Comparison of ENCODE assay signal across 9 mouse cellular contexts in genomic region chr7:140821653-140822329, GRCm38 (mm10). TPM values are rescaled to one million over a fixed set of nuclear protein-coding genes. Genes with fewer than 3 reads are reported as not detected.
DNase-seq lines count a peak whose midpoint lies in the region; ATAC-seq and TF ChIP-seq lines count a peak whose summit lies in the region.
"Had no signal": no experiment of that assay in that cellular context is flagged by ENCODE, and none has a peak within 500 bp of the region (broad histone marks: within the 10 kb centered on the region; RNA-seq: fewer than 3 reads in every experiment).

Zfp941 (minus strand) TSS chr7:140822178.

- H3K4me2 ChIP-seq in heart, embryonic 12.5 days, result peak within 1 kb of the TSS; percentile 86
- peak within 1 kb of the TSS; percentile 71 for H3K4me2 ChIP-seq in liver, embryonic 13.5 days
- H3K4me2 ChIP-seq in neural tube, embryonic 14.5 days (ENCODE audit: low read depth, low read length), result peak within 1 kb of the TSS; percentile 60

- intact Hi-C loops in heart, postnatal 25 days (cut with DNase I), result no loop called here

- peak; percentile 53; the same call in 1 of the 2 replicates for ATAC-seq in heart, embryonic 12.5 days (ENCODE audit: insufficient number of reproducible peaks, low FRiP score)
- ATAC-seq in liver, embryonic 13.5 days (ENCODE audit: low read depth), result peak; percentile 74
- ATAC-seq in neural tube, embryonic 14.5 days (ENCODE audit: low read depth), result peak; percentile 93

- peak within 1 kb of the TSS; percentile 62 for H3K4me3 ChIP-seq in heart, embryonic 10.5 days
- H3K4me3 ChIP-seq in cortical plate, adult 2 months (ENCODE audit: insufficient read depth, low read length), result peak within 1 kb of the TSS; percentile 61
- H3K4me3 ChIP-seq in heart, embryonic 12.5 days, result peak within 1 kb of the TSS; percentile 54
- H3K4me3 ChIP-seq in liver, embryonic 13.5 days (replicated peaks), result peak within 1 kb of the TSS; percentile 52
- peak within 1 kb of the TSS; percentile 61 for H3K4me3 ChIP-seq in neural tube, embryonic 14.5 days (ENCODE audit: low read depth, low read length)

- H3K9me3 ChIP-seq in heart, embryonic 10.5 days, result no peaks in the 10 kb centered on the region
- no peaks in the 10 kb centered on the region for H3K9me3 ChIP-seq in heart, embryonic 12.5 days (replicated peaks)
- H3K9me3 ChIP-seq in liver, embryonic 13.5 days (replicated peaks), result no peaks in the 10 kb centered on the region
- no peaks in the 10 kb centered on the region for H3K9me3 ChIP-seq in neural tube, embryonic 14.5 days (ENCODE audit: control insufficient read depth, low read length)
- H3K9me3 ChIP-seq: G1E had no signal

- H3K4me1 ChIP-seq in heart, embryonic 10.5 days, result peaks cover 8% of the 10 kb centered on the region; the same call in 1 of the 2 replicates
- peaks cover 3% of the 10 kb centered on the region for H3K4me1 ChIP-seq in cortical plate, adult 2 months (ENCODE audit: control insufficient read depth, insufficient read depth, low read length)
- peaks cover 10% of the 10 kb centered on the region; the same call in 1 of the 2 replicates for H3K4me1 ChIP-seq in heart, embryonic 12.5 days (replicated peaks)
- H3K4me1 ChIP-seq in liver, embryonic 13.5 days (replicated peaks), result peaks cover 10% of the 10 kb centered on the region
- H3K4me1 ChIP-seq in neural tube, embryonic 14.5 days (ENCODE audit: control insufficient read depth, insufficient read depth, low read length), result 0 out of 2 replicates have a peak, but pooled peaks cover 6% of the 10 kb centered on the region

- under 1% methylated on average over 21 of the region's 21 CpGs for WGBS in heart, embryonic 10.5 days
- 3% methylated on average over 21 of the region's 21 CpGs for WGBS in heart, embryonic 12.5 days
- WGBS in liver, embryonic 13.5 days (ENCODE audit: insufficient replicate concordance), result 3% methylated on average over 21 of the region's 21 CpGs
- 1% methylated on average over 21 of the region's 21 CpGs for WGBS in neural tube, embryonic 14.5 days

- TF ChIP-seq CTCF in cortical plate, adult 2 months (IDR thresholded peaks at IDR 0.05; ENCODE audit: extremely low read depth, insufficient read depth, low read length), result no peak

- no peaks in the 10 kb centered on the region for H3K36me3 ChIP-seq in heart, embryonic 10.5 days
- no peaks in the 10 kb centered on the region for H3K36me3 ChIP-seq in heart, embryonic 12.5 days
- H3K36me3 ChIP-seq in liver, embryonic 13.5 days, result no peaks in the 10 kb centered on the region
- no peaks in the 10 kb centered on the region; the same call in 1 of the 2 replicates for H3K36me3 ChIP-seq in neural tube, embryonic 14.5 days (ENCODE audit: control insufficient read depth, insufficient read depth, low read length)
- H3K36me3 ChIP-seq: G1E had no signal

- H3K9ac ChIP-seq in heart, embryonic 12.5 days, result peak within 1 kb of the TSS; percentile 72
- H3K9ac ChIP-seq in liver, embryonic 13.5 days, result peak within 1 kb of the TSS; percentile 57
- H3K9ac ChIP-seq in neural tube, embryonic 14.5 days (replicated peaks; ENCODE audit: low read depth, low read length), result peak within 1 kb of the TSS; percentile 84

- TF ChIP-seq POLR2A in cortical plate, adult 2 months (IDR thresholded peaks at IDR 0.05; ENCODE audit: extremely low read depth, insufficient read depth, low read length), result peak; percentile 85

- peaks cover 7% of the 10 kb centered on the region for H3K27me3 ChIP-seq in heart, embryonic 10.5 days (ENCODE audit: insufficient read depth, poor library complexity, severe bottlenecking)
- H3K27me3 ChIP-seq in heart, embryonic 12.5 days (replicated peaks), result peaks cover 5% of the 10 kb centered on the region
- H3K27me3 ChIP-seq in liver, embryonic 13.5 days, result peaks cover 9% of the 10 kb centered on the region; the same call in 1 of the 2 replicates
- H3K27me3 ChIP-seq in neural tube, embryonic 14.5 days (ENCODE audit: control insufficient read depth, insufficient read depth, low read length), result no peaks in the 10 kb centered on the region

- H3K27ac ChIP-seq in heart, embryonic 10.5 days, result peak within 1 kb of the TSS; percentile 56; the same call in 1 of the 2 replicates
- H3K27ac ChIP-seq in cortical plate, adult 2 months (ENCODE audit: insufficient read depth, low read length), result peak within 1 kb of the TSS; percentile 57
- H3K27ac ChIP-seq in heart, embryonic 12.5 days (ENCODE audit: poor library complexity, severe bottlenecking), result no peak within 1 kb of the TSS
- no peak within 1 kb of the TSS for H3K27ac ChIP-seq in liver, embryonic 13.5 days
- peak within 1 kb of the TSS; percentile 93 for H3K27ac ChIP-seq in neural tube, embryonic 14.5 days (ENCODE audit: low read depth, low read length)

- DNase-seq in heart, embryonic 10.5 days (ENCODE audit: low spot score), result no peak
- no peak for DNase-seq in heart, postnatal 25 days (ENCODE audit: low spot score)
- DNase-seq in kidney, postnatal 25 days, result peak; percentile 53 to 79
- DNase-seq in liver, embryonic 13.5 days, result peak; percentile 10
- no peak for DNase-seq in thymus, postnatal 4 days

RNA-seq across cellular contexts. Expression of gene Zfp941, which starts in this region (rescaled TPM):
- polyA plus RNA-seq in heart, embryonic 10.5 days (2016; fragmentation: Nextera tagmentation; extraction: Ambion mirVana), result 1.0 and 1.1 TPM in 2 replicates
- total RNA-seq in heart, postnatal 25 days (2021), result not detected
- 17.5 and 21.4 TPM in 2 replicates for polyA plus RNA-seq in cortical plate, adult 2 months (2012; rRNA removed)
- 0.95 and 0.96 TPM in 2 replicates for polyA plus RNA-seq in heart, embryonic 12.5 days (2016; fragmentation: Nextera tagmentation; extraction: Ambion mirVana)
- 0.24 and 0.38 TPM in 2 replicates for polyA plus RNA-seq in liver, embryonic 13.5 days (2015; fragmentation: Nextera tagmentation; extraction: Ambion mirVana)
- polyA plus RNA-seq in neural tube, embryonic 14.5 days (2014; fragmentation: Nextera tagmentation; extraction: Ambion mirVana), result 36.7 and 37.5 TPM in 2 replicates
- polyA plus RNA-seq: G1E had no signal

Comparison
In these comparisons a context has a peak if more than half of its experiments do, and no peak if none do; other contexts are left out.
1. H3K27ac ChIP-seq: peak in heart, embryonic 10.5 days (single experiment), cortical plate, adult 2 months (single experiment) and neural tube, embryonic 14.5 days (single experiment); none in heart, embryonic 12.5 days (single experiment) and liver, embryonic 13.5 days (single experiment).
2. Peak in ATAC-seq, H3K4me3 ChIP-seq, H3K9ac ChIP-seq and H3K4me2 ChIP-seq in heart, embryonic 12.5 days; RNA of the gene not detected or under 1 TPM.
3. Peak in DNase-seq, ATAC-seq, H3K4me3 ChIP-seq, H3K9ac ChIP-seq and H3K4me2 ChIP-seq in liver, embryonic 13.5 days; RNA of the gene not detected or under 1 TPM.
4. DNase-seq: peak in kidney, postnatal 25 days (2 of 2); none in heart, embryonic 10.5 days (single experiment), heart, postnatal 25 days (single experiment) and thymus, postnatal 4 days (single experiment).
5. Peak in every context shown above with its lines, with median percentiles within 50 percentile points of each other: H3K4me3 ChIP-seq, ATAC-seq, H3K4me2 ChIP-seq and H3K9ac ChIP-seq.